Mouse (Mus musculus) lung, adult 2 months (tissue): ENCODE measurements at regions not wholly inside any gene's neighbourhood (a gene's known extent, or its start where the extent isn't known, plus 50 kb on each side); places are given as distances from the start of the nearest gene placed in this dataset.

Source experiments
- CTCF ChIP-seq: fragments of 200-500 bp; IDR thresholded peaks from 2 replicates; pipeline ENCODE4 v1.5.1; 2011; ENCODE audit warnings: mild to moderate bottlenecking, low read length, control low read depth; ENCODE audit not compliant: insufficient read depth
- POLR2A ChIP-seq: fragments of 200-500 bp; IDR thresholded peaks from 2 replicates; pipeline ENCODE4 v1.6.1; 2011; ENCODE audit warnings: low read depth, mild to moderate bottlenecking, control low read depth, low read length, borderline replicate concordance; ENCODE audit errors: extremely low read depth

- TF ChIP-seq POLR2A (no peak), CTCF (no peak)
Measured at GRCm38 (mm10) chr10:56839545-56839944, 462.4 kb downstream of the Gja1 start.
